Mouse (Mus musculus): ENCODE data around the gene Traf1.

Traf1 gene

DNA sequence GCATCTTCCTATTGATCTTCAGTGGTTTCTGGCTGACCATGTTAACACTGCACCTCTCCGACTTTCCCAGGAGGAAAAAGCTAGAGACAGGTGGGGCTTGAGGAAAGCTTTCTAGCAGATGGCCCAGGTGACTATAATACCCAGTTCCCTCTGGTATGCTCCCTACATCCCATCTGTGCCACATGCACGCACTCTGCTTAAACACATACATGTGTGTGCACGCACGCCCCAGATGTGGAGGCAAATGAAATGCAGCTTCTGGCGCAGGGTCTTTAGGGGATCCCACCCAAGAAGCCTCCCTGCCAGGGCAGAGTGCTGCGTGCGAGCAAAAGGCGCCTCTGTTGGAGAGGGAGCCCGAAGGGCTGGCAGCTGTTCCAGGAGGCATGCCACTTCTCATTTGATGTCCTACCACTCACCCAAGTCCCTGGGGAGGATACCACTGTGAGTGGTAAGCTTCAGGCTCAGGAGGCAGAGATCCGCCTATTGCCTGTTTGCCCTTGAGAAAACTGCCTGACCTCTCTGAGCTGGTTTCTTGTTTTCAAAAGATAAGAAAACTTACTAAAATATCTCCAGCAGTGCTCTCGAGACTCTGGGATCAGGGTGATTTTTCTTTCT, 20.4 kb downstream of the Traf1 start:
- no peak for DNase-seq (ENCODE audit: low spot score)

DNA sequence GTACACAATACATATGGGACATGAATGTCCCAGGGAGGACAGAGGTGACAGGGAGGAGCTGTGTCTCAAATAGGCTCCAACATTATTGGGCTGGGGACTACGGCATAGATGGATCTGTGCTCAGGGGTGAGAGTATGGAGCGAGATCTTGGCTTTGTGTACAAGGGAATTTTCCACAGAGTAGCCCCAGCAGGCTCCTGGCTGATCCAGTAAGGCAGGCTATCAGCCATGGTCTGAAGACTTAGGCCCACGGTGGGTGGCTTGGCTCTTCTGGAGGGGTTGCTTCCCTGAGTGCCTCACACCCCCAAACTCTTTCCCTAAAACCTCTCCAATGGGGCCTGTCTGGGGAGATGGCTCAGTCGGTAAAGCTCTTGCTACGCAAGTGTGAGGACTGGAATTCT, 21.3 kb downstream of the Traf1 start:
- DNase-seq (ENCODE audit: low spot score), result no peak

DNA sequence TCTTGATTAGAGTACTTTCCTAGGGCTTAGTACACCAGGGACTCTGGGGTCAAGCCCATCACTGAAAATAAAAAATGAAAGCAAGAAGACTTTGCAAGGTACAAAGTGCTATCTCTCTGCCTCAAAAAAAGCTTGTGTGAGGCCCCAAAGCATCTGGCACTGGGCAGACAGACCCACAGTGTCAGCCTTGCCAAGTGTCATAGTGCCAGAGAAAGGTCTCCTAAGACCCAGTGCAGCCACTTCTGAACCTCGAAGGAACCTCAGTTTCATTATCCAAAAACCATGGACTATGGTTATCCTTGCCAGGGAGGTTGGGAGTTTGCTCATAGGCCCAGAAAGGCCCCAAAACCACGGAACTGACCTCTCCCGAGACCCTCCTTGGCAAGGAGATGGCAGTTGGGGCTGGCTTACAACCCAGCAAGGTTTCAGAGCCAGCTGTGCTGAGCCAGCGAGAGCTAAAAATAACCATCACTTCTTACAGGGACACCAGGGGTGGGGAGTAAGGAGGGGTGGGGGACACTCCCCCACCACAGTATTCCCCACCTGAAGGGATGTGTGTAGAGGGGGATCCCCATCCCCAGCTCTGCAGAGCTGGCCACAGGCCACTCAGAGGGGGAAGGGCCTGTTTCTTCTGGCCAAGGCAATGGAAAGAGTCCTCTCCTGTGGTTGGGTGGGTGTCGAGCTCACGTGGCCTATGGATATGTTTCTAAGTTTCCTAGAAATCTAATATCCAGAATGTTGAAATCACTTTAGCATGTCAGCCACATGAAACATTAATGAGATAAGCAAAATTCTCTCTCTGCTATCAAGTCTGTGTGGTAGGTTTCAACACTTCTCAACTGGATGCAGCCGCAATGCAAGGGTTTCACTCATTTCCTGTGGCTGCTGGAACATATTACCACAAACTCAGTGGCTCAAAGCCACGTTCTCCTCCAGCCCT, 23.0 kb downstream of the Traf1 start:
- no peak for DNase-seq (ENCODE audit: low spot score)

DNA sequence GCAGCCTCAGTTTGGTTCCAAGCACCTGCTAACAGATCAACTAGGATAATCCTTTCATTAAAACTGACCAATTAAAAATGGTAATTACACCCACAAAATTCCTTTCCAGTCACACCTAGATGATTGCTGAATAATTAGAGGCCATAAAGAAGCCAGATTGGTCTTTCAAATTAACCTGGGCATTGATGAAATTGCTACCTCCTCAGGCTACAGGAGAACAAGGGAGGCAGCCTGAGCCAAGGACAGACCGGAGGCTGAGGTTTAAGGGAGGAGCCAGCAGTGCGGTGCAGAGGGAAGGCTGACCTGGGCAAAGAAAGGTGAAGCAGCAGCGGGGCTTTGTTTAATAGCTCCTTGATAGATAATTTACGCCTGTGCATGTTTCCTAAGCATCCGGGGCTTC, 24.1 kb downstream of the Traf1 start:
- no peak for DNase-seq (ENCODE audit: low spot score)

DNA sequence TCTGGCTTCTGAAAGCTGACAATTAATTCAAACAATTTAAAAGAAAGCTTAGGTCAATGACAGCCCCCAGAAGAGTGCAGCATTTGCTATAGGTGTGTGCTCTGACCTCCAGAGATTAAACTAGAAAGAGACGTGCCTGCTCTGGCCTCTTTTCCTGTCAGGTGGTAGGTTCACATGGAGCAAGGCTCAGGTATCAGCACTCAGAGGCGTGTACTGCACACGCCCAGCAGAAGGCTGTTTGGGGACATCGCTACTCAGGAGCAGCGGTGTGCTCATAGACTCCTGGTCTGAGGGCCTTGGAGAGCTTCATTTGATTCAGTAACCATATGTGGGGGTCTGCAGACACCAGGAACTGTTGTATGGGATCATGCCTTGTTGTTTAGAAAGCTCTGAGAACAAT, 34.3 kb downstream of the Traf1 start:
- DNase-seq (ENCODE audit: low spot score), result no peak

DNA sequence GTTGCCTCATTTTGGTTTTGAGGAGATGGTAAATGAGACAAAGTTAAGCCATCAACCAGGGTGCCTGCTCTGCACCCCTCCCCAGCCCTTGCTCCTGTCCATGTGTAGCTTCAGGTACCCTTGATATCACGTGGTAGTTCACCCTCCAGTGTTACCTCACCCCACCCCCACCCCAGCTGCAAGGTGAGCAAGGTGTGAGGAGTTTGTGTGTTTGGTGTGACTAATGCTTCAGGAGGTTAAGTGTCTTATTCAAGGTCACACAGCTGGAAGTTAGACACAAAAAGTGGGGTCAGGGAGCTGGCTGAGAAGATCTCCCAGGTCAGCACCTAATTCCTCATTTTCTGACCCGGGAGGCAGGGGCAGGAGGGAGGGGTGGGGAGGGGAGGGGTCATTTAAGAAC, 38.8 kb downstream of the Traf1 start:
- no peak for DNase-seq (ENCODE audit: low spot score)

DNA sequence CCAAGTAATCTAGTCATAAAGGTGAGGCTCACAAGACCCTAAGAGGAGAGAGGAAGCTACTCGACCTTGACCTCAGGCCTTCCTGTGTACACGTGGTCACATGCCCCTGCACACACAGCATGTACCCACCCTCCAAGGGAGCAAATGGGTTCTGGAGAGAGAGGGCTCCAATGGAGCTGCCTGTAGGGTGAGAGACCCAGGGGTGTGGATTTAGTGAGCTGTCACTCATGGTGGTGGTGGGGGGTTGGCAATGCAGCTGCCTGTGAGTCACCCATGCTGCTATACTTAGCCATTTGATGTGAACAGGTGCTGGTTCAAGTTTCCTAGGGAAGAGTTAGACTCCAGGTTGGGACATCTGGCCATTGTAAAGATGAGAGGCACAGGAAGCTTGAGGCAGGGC, 41.4 kb downstream of the Traf1 start:
- no peak for DNase-seq (ENCODE audit: low spot score)

DNA sequence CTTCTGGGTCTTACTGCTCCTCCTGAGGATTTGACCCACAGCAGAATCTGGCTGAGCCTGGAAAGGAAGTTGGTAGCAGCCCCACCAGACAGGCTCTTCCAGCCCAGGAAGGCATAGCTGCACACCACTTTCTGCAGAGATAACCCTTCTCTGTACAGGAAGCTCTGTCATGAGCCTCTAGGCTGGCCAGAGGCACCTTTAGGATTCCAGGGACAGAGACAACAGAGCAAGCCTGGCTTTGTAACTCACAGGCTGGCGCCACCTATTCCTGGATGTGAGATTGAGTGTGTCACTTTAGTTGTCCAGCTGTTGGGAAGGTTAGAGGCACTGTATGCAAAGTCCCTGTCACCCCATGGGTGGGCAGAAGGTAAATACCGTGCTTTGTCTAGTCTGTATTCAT, 46.5 kb downstream of the Traf1 start:
- DNase-seq (ENCODE audit: low spot score), result no peak

DNA sequence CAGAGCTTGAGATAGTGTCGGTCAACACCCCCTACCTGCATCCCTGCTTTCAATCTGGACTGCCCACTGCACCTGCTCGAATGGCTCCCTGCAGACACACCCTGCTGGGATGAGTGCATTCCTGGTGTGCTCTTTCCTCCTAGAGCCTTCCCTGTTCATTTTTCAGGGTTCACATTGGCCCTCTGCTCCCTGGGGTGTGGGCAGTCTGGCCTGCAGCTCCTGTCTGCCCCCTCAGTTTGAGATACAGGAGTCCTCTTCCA, 46.8 kb downstream of the Traf1 start:
- no peak for DNase-seq (ENCODE audit: low spot score)

DNA sequence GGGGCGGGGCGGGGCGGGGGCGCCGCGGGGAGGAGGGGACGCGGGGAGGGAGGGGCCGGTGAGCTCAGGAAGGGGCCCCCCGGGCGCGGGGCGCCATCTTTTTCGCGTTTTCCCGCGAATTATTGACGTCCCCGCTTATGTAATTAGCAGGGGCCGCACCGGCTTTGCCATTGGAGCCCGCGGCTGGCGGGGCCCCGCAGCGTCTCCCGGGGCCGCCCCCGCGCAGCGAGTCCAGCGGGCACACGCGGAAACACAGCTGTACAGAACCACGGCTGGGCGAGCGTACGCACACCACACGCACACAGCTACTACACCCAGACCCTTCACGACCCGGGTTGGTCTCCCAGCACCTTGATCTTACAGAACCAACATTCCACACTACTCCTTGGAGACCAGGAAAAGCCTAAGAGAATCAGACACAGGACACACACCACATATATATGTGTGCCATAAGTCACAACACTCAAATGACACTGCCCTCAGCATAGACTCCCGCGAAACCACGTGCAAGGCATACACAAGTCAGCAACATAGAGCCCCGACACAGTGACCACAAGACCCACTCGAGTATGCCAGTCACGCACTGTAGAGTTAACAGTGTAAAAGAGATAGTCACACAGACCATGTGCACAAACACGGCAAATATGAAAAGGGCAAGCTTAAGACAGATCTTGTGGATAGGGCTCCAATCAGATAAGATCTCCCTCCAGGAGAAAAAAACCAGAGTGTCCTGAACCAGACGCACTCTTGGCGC, 47.3 kb downstream of the Traf1 start:
- no peak for DNase-seq (ENCODE audit: low spot score)

DNA sequence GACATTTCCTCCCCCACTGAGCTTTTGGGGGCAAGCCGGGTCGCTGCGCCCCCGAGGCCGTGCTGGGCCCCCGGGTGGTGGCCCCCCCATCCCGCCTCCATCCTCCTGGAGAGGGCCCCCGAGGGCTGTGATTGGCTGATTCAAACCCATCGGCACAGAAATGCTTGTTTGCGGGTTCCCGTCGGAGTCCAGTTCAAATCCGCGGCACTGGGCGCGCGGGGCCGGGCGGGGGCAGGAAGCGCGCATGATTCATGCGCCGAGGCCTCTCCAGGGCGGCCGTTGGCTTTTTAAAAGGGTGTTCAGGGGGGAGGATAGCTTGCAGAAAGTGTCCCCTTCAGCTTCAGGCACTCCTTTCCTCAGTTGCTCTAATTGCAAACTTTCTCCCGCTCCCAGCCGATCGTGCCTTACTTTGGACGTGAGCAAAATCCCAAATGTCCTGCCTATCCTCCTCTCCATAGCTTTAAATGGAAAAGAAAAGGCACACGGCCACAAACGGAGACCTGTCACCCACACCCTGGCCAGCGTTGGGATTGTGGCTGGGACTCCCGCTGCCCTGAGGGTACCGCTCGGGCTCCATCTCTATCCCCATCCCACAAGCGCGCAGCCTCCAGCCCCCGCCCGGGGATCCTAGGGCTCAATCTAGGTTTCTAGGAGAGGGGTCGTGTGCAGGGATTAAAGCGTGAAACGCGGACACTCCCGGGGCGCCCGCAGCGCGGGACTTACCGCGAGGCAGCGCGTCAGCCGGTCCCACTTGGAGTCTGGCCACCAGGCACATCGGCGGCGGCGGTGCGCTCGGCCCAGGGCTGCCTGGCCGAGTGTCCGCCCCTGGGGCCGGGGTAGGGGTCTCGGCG, 48.1 kb downstream of the Traf1 start, which contains the start of gene Phf19:
Phf19 (minus strand) TSS at position 809 of the 851 bp plus-strand sequence.
- no peak for DNase-seq (ENCODE audit: low spot score)

DNA sequence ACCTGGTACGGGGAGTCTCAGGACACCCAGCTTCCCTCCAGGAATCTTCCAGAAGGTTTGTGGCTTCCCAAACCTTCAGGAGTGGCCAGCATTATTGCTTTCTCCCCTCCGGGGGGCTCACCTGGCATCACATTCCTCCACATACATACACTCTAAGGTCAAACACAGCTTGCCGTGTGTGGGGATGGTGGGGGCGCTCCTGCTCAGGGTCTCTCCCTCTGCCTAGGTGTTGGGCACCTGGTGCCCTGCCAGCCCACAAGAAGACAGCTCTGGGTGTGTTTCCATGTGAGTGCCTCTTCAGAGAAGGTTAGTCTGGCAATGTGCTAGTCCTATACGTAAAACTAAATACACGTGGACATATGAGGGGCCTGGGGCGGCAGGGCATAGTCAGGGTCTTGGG, 49.0 kb downstream of the Traf1 start:
- DNase-seq (ENCODE audit: low spot score), result no peak

DNA sequence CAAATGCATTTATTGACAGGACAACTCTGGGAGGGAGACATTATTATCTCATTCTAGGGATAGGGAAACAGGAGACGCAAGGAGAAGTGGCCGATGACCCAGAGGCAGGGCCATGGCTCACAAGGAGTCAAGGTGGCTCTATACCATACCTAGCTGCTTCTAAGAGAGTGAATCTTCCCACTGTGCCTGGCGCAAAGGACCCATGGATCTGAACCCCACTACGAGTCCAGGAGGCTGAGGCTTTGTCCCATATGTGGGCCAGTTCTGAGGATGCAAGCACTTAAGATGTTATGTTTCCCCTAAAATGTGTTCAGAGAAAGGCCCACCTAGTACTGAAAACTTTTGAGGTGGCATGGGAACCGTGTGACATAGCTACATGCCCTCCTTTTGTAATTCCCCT, 49.7 kb downstream of the Traf1 start:
- no peak for DNase-seq (ENCODE audit: low spot score)

DNA sequence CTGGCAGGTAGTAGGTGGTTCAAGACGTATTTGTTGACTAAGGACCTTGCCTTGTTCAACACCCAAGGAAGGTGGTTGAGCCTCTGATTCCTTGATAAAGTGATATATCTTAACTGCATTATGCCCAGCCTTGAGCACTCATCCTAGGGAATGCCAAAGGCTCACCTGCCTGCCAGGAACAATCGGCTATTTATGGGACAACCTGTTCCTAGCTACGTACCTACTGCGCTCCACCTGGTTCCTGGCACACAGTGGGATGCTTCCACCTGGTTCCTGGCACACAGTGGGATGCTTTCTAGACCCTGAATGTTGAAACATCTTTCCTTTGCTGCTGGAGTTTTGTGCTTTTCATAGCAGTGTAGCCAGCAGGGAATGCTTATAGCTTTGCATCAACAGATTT, 51.9 kb downstream of the Traf1 start:
- DNase-seq (ENCODE audit: low spot score), result no peak

DNA sequence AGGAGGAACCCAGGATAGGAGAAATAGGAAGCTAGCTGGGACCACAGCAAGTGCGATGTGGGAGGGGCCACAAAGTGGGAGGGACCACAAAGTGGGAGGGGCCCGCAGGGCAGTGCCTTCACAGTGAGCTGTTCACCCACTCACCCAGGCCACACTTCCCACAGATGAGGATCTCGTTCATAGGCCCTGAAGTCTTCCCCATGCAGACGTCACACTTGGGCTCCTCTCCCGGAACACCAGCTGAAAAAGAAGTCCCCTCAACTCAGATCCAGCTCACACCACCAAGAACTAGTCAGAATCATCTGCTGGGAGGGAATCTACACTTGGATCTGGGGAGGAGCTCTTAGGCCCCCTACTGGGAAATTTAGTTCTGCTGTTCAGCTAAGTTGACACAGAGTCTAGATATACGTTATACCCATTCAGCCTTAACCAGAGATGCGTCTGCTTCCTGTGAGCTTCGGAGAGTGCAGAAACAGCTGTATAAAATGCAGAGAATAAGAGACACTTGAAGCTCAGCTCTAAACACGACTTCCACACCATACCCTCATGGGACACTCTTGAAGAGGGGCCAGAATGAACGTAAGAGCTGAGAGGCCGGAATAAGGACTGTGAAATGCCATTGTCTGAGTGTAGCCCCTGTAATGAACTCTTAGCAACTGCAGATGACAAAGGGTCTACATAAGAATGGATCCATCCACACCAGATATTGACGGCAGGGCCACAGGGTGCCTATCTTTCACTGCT, 54.5 kb downstream of the Traf1 start:
- DNase-seq (ENCODE audit: low spot score), result peak; percentile 41

DNA sequence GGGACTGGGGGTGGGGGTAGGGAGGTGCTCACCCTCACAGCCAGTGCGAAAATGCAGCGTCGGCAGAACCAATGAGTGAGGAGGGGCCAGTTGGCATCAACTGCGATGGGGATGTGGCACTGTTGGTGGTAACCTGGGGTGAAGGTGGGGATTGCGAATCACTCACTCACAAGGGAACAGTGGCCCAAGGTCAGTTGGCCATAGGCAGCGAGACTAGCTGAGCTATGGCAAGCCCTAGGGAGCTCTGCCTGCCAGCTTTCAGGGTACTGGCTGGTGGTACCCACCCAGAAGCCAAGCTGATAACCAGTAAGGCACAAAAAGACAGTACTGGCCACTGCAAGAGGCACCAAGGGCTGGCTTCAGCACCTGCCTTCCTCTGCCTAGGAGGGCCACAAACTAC, 55.1 kb downstream of the Traf1 start:
- no peak for DNase-seq (ENCODE audit: low spot score)

DNA sequence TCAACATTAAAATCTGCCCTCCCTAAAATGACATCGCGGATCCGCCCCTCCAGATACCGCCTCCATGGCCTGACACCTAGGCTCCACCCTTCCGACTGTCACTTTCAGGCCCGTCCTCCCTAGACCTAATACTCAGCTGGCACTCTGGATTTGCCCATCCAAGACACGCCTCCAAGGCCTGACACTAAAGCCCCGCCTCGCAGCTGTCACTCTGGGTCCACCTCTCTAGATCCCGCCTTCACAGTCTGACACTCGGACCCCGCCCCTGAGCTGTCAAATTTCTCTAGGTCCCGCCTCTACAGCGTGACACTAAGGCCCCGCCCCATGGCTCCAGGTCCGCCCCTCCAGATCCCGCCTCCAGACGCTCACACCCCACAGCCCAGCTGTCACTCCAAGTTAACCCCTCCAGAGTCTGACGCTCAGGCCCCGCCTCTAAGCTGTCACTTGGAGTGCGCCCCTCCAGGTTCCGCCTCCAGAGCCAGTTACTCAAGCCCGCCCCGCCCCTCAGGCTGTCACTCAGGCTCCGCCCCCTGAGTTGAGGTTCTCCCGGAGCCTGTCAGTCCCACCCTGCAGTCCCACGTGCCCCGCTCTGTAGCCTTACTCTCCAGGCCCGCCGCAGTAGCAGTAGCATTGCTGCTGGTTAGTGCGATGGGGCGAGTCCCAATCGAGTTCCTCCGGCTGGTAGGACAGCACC, 56.6 kb downstream of the Traf1 start:
- peak; percentile 96 for DNase-seq (ENCODE audit: low spot score)

DNA sequence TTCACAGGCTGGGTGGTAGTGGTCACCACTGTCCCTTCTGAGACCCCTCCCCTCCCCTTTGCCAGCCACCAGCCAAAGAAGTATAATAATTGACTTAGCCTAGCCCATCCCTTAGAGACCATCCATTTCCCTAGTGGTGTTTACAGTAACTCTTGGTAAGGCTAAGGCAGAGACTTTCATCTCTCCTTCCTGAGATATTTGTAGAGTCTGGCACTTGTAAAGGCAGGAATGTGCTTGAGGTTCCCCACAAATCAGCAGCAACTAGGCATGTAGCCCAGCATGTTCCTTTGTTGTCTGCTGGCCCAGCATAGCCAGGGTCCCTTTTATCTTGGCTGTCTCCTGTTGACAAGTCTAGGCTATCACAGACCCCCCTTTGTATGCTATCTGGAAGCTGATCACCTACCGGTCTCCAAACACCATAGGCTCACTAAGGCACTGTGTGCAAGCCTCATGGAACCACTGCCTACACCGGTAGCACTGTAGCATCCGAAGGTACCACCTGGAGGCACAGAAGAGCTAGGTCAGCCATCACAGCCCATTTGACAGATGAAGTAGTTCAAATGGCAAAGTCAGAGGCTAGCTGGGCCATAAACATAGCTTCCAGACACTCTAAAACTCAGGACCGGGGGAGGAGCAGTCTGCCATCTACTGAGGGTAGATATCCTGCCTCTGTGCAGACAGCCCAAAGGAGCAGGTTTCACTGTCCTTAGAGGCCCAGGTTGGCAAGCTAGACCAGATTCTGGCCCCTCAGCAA, 57.7 kb downstream of the Traf1 start:
- no peak for DNase-seq (ENCODE audit: low spot score)

DNA sequence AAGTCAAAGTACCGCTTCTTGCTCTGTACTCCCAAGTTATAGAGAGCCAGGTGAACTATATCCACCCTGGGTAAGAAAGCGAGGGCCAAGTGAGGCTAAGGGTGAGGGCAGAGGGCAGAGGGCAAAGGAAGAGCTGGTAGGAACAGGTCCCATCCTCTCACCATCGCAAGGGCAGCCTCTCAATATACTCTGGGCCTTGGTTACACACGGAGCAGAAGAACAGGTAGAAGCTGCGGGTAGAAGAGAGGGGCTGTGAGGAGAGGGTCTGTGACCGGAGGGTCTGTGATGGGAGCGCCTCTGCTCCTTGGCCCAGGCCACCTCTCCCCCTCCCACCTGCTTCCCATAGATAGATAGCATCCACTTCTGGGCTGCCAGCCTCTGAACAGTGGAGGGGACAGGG, 58.4 kb downstream of the Traf1 start:
- DNase-seq (ENCODE audit: low spot score), result no peak

DNA sequence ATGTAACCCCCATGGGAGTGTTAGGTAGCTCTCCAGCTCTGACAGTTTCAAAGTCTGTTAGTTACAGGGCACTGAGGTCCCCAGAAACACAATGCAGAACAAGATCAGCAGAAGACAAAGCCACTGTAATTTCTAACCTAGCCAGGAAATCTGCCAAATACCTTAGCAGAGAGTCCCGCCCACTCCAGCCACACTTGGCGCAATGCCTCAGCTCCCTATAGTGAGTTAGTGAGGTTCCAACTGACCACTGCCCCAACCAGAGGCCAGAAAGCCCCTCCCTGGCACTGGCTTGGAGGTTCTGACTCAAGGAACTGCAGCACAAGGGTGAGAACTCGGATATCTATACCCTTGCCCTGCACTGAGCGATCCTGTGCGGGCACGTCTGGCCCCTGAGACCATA, 58.8 kb downstream of the Traf1 start:
- DNase-seq (ENCODE audit: low spot score), result no peak

All from testis, postnatal 14 days (tissue).